18 mouse cellular contexts compared by ENCODE assay signal in genomic region chr7:92502292-92502905, GRCm38 (mm10).
"Had no signal": no experiment of that assay in that cellular context is flagged by ENCODE, and none has a peak within 500 bp of the region (broad histone marks: within the 10 kb centered on the region; RNA-seq: fewer than 3 reads in every experiment).

No protein-coding gene starts in this region.

- H3K9me3 ChIP-seq: megakaryocyte, embryonic 14.5 days; midbrain, embryonic 13.5 days; midbrain, embryonic 15.5 days; neural tube, embryonic 12.5 days had no signal

- H3K4me2 ChIP-seq: lung, embryonic 14.5 days; midbrain, embryonic 11.5 days; midbrain, embryonic 13.5 days; midbrain, embryonic 15.5 days; neural tube, embryonic 12.5 days had no signal

- H3K4me1 ChIP-seq: megakaryocyte, embryonic 14.5 days; midbrain, embryonic 13.5 days; midbrain, embryonic 15.5 days; neural tube, embryonic 12.5 days had no signal

- H3K9ac ChIP-seq: lung, embryonic 14.5 days; midbrain, embryonic 13.5 days; midbrain, embryonic 15.5 days; neural tube, embryonic 12.5 days had no signal

- H3K36me3 ChIP-seq: midbrain, embryonic 13.5 days; midbrain, embryonic 15.5 days; neural tube, embryonic 12.5 days had no signal

- H3K27me3 ChIP-seq: megakaryocyte, embryonic 14.5 days; midbrain, embryonic 13.5 days; midbrain, embryonic 15.5 days; neural tube, embryonic 12.5 days had no signal

- DNase-seq: lung, adult 18-20 months; lung, embryonic 14.5 days; lung, postnatal 10 days; lung, postnatal 36 days; retina, postnatal 1 day; right cerebral cortex, adult 18-20 months; right cerebral cortex, postnatal 25 days; right cerebral cortex, postnatal 4 days; spleen, adult 18-20 months; thymus, adult 18-20 months; thymus, postnatal 14 days; thymus, postnatal 36 days had no signal

- ATAC-seq: midbrain, embryonic 13.5 days; midbrain, embryonic 15.5 days had no signal

- H3K27ac ChIP-seq: macrophage; midbrain, embryonic 13.5 days; midbrain, embryonic 15.5 days; neural tube, embryonic 12.5 days had no signal

- H3K4me3 ChIP-seq: megakaryocyte, embryonic 14.5 days; midbrain, embryonic 13.5 days; midbrain, embryonic 15.5 days; neural tube, embryonic 12.5 days had no signal
